Mouse (Mus musculus): ENCODE measurements around the gene Ctcf. TPM values are rescaled to one million over a fixed set of nuclear protein-coding genes. Genes with fewer than 3 reads are reported as not detected.

Gene Ctcf
- polyA plus RNA-seq, 1 experiment, result 123 TPM

- Histone ChIP-seq H3K36me3 (ENCODE audit: control insufficient read depth, insufficient read depth, low read length, poor library complexity, severe bottlenecking) (no peaks in the 10 kb centered on the region), H3K9ac (ENCODE audit: low read depth, poor library complexity, severe bottlenecking) (no peak overlapping the region), H3K9me3 (replicated peaks; ENCODE audit: control insufficient read depth, insufficient read depth, low read length, poor library complexity, severe bottlenecking) (no peaks in the 10 kb centered on the region), H3K4me3 (ENCODE audit: low read depth, low read length) (no peak overlapping the region), H3K27ac (ENCODE audit: insufficient read depth, low read length) (peak overlapping the region; percentile 52), H3K4me1 (ENCODE audit: control insufficient read depth, insufficient read depth, low read length) (peaks cover 3% of the 10 kb centered on the region), H3K27me3 (ENCODE audit: control insufficient read depth, insufficient read depth, low read length, poor library complexity, severe bottlenecking) (no peaks in the 10 kb centered on the region)
- TF ChIP-seq POLR2A (IDR thresholded peaks at IDR 0.05; ENCODE audit: insufficient read depth, low read length) (no peak), CTCF (IDR thresholded peaks at IDR 0.05; ENCODE audit: low read depth, low read length) (no peak), EP300 (IDR thresholded peaks at IDR 0.05; ENCODE audit: insufficient read depth, low read depth, low read length) (peak; percentile 90)
Measured at GRCm38 (mm10) chr8:105623118-105623517, 13.2 kb upstream of the Ctcf start.

GRCm38 (mm10) chr8:105623679-105624245 is 12.6 kb upstream of the Ctcf start:
- no peaks in the 10 kb centered on the region for H3K9me3 ChIP-seq (replicated peaks; ENCODE audit: control insufficient read depth, insufficient read depth, low read length, poor library complexity, severe bottlenecking)
- no peaks in the 10 kb centered on the region for H3K36me3 ChIP-seq (ENCODE audit: control insufficient read depth, insufficient read depth, low read length, poor library complexity, severe bottlenecking)
- TF ChIP-seq CTCF (IDR thresholded peaks at IDR 0.05; ENCODE audit: low read depth, low read length) (no peak), POLR2A (IDR thresholded peaks at IDR 0.05; ENCODE audit: insufficient read depth, low read length) (no peak), EP300 (IDR thresholded peaks at IDR 0.05; ENCODE audit: insufficient read depth, low read depth, low read length) (no peak)
- H3K4me1 ChIP-seq (ENCODE audit: control insufficient read depth, insufficient read depth, low read length), result peaks cover 3% of the 10 kb centered on the region
- no peak overlapping the region for H3K4me3 ChIP-seq (ENCODE audit: low read depth, low read length)
- no peak overlapping the region for H3K9ac ChIP-seq (ENCODE audit: low read depth, poor library complexity, severe bottlenecking)
- H3K27ac ChIP-seq (ENCODE audit: insufficient read depth, low read length), result peak overlapping the region; percentile 52
- H3K27me3 ChIP-seq (ENCODE audit: control insufficient read depth, insufficient read depth, low read length, poor library complexity, severe bottlenecking), result no peaks in the 10 kb centered on the region

DNA sequence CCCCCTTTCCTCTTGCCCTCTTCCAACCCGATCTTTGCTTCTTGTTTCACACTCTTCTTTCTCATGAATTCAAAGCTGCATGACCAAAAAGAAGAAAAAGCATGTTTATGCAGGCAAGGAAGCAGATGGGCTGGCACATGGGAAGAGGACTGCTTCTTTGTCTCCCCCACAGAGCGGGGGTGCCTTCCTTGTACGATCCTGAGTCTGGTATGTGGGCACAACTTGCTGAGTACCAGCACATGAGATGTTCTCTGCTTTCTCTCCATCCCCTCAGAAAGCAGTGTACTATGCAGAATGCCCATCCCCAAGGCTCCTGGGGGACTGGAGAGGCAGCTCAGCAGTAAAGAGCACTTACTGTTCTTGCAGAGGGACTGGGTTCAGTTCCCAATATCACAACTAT is 12.0 kb upstream of the Ctcf start:
- no peaks in the 10 kb centered on the region for H3K36me3 ChIP-seq (ENCODE audit: control insufficient read depth, insufficient read depth, low read length, poor library complexity, severe bottlenecking)
- H3K27me3 ChIP-seq (ENCODE audit: control insufficient read depth, insufficient read depth, low read length, poor library complexity, severe bottlenecking), result no peaks in the 10 kb centered on the region
- no peaks in the 10 kb centered on the region for H3K9me3 ChIP-seq (replicated peaks; ENCODE audit: control insufficient read depth, insufficient read depth, low read length, poor library complexity, severe bottlenecking)
- H3K4me1 ChIP-seq (ENCODE audit: control insufficient read depth, insufficient read depth, low read length), result peaks cover 3% of the 10 kb centered on the region
- no peak overlapping the region for H3K27ac ChIP-seq (ENCODE audit: insufficient read depth, low read length)
- no peak overlapping the region for H3K9ac ChIP-seq (ENCODE audit: low read depth, poor library complexity, severe bottlenecking)
- TF ChIP-seq EP300 (IDR thresholded peaks at IDR 0.05; ENCODE audit: insufficient read depth, low read depth, low read length) (no peak), CTCF (IDR thresholded peaks at IDR 0.05; ENCODE audit: low read depth, low read length) (no peak), POLR2A (IDR thresholded peaks at IDR 0.05; ENCODE audit: insufficient read depth, low read length) (no peak)
- H3K4me3 ChIP-seq (ENCODE audit: low read depth, low read length), result no peak overlapping the region

DNA sequence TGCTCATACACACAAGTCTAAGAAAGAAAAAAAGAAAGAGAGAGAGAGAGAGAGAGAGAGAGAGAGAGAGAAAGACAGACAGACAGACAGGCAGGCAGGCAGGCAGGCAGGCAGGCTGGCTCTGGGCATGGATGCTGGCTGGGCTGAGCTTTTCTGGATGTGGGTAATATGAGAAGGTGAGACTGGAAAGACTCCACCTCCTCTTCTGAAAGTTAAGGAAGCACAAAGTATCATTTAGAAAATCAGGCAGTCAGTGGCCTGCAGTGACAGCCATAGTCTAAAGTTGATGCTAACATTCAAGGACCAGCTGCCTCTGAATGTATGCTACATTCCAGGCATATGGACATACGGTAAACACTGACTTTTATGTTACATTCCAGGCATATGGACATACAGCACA is 11.5 kb upstream of the Ctcf start:
- no peaks in the 10 kb centered on the region for H3K36me3 ChIP-seq (ENCODE audit: control insufficient read depth, insufficient read depth, low read length, poor library complexity, severe bottlenecking)
- H3K4me3 ChIP-seq (ENCODE audit: low read depth, low read length), result no peak overlapping the region
- H3K27me3 ChIP-seq (ENCODE audit: control insufficient read depth, insufficient read depth, low read length, poor library complexity, severe bottlenecking), result no peaks in the 10 kb centered on the region
- H3K9me3 ChIP-seq (replicated peaks; ENCODE audit: control insufficient read depth, insufficient read depth, low read length, poor library complexity, severe bottlenecking), result no peaks in the 10 kb centered on the region
- no peak overlapping the region for H3K9ac ChIP-seq (ENCODE audit: low read depth, poor library complexity, severe bottlenecking)
- no peak overlapping the region for H3K27ac ChIP-seq (ENCODE audit: insufficient read depth, low read length)
- no peak for TF ChIP-seq EP300 (IDR thresholded peaks at IDR 0.05; ENCODE audit: insufficient read depth, low read depth, low read length)
- TF ChIP-seq CTCF (IDR thresholded peaks at IDR 0.05; ENCODE audit: low read depth, low read length), result no peak
- no peak for TF ChIP-seq POLR2A (IDR thresholded peaks at IDR 0.05; ENCODE audit: insufficient read depth, low read length)
- peaks cover 3% of the 10 kb centered on the region for H3K4me1 ChIP-seq (ENCODE audit: control insufficient read depth, insufficient read depth, low read length)

- no peak overlapping the region for H3K27ac ChIP-seq (ENCODE audit: insufficient read depth, low read length)
- H3K4me1 ChIP-seq (ENCODE audit: control insufficient read depth, insufficient read depth, low read length), result peaks cover 3% of the 10 kb centered on the region
- H3K36me3 ChIP-seq (ENCODE audit: control insufficient read depth, insufficient read depth, low read length, poor library complexity, severe bottlenecking), result no peaks in the 10 kb centered on the region
- no peaks in the 10 kb centered on the region for H3K27me3 ChIP-seq (ENCODE audit: control insufficient read depth, insufficient read depth, low read length, poor library complexity, severe bottlenecking)
- no peak overlapping the region for H3K9ac ChIP-seq (ENCODE audit: low read depth, poor library complexity, severe bottlenecking)
- H3K9me3 ChIP-seq (replicated peaks; ENCODE audit: control insufficient read depth, insufficient read depth, low read length, poor library complexity, severe bottlenecking), result no peaks in the 10 kb centered on the region
- no peak for TF ChIP-seq EP300 (IDR thresholded peaks at IDR 0.05; ENCODE audit: insufficient read depth, low read depth, low read length)
- TF ChIP-seq CTCF (IDR thresholded peaks at IDR 0.05; ENCODE audit: low read depth, low read length), result no peak
- no peak for TF ChIP-seq POLR2A (IDR thresholded peaks at IDR 0.05; ENCODE audit: insufficient read depth, low read length)
- no peak overlapping the region for H3K4me3 ChIP-seq (ENCODE audit: low read depth, low read length)
Measured at GRCm38 (mm10) chr8:105626086-105626485, 10.3 kb upstream of the Ctcf start.

DNA sequence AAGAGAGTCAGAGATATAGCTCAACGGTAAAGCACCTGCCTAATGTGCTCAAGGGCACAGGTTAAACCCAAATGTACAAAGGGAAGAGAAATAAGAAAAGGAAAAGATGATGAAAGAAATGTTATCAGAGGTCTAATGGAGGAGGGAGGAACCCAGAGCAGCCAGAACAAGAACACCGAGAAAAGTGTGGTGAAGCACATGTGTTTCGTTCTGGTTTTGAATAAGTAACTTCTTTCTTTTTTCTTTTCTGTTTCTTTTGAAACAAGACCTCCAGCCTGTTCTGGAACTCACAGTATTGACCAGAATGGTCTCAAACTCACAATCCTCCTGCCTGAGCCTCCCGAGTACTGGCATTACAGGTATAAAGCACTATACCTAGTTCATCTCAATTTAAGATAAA is 7.0 kb upstream of the Ctcf start:
- H3K9me3 ChIP-seq (replicated peaks; ENCODE audit: control insufficient read depth, insufficient read depth, low read length, poor library complexity, severe bottlenecking), result no peaks in the 10 kb centered on the region
- H3K9ac ChIP-seq (ENCODE audit: low read depth, poor library complexity, severe bottlenecking), result no peak overlapping the region
- H3K36me3 ChIP-seq (ENCODE audit: control insufficient read depth, insufficient read depth, low read length, poor library complexity, severe bottlenecking), result no peaks in the 10 kb centered on the region
- no peaks in the 10 kb centered on the region for H3K4me1 ChIP-seq (ENCODE audit: control insufficient read depth, insufficient read depth, low read length)
- no peak overlapping the region for H3K4me3 ChIP-seq (ENCODE audit: low read depth, low read length)
- no peaks in the 10 kb centered on the region for H3K27me3 ChIP-seq (ENCODE audit: control insufficient read depth, insufficient read depth, low read length, poor library complexity, severe bottlenecking)
- TF ChIP-seq CTCF (IDR thresholded peaks at IDR 0.05; ENCODE audit: low read depth, low read length), result no peak
- TF ChIP-seq EP300 (IDR thresholded peaks at IDR 0.05; ENCODE audit: insufficient read depth, low read depth, low read length), result no peak
- TF ChIP-seq POLR2A (IDR thresholded peaks at IDR 0.05; ENCODE audit: insufficient read depth, low read length), result no peak
- peak overlapping the region; percentile 16; the same call in 1 of the 2 replicates for H3K27ac ChIP-seq (ENCODE audit: insufficient read depth, low read length)
